Mouse (Mus musculus) testis, adult 2 months (tissue): ENCODE data around the gene Bcl9l.

Experiments used
- CTCF ChIP-seq: fragments of 200-500 bp; IDR thresholded peaks from 2 replicates; pipeline ENCODE4 v1.5.1; 2012; ENCODE audit warnings: low read depth, mild to moderate bottlenecking, inconsistent platforms, low read length, moderate library complexity; ENCODE audit not compliant: control insufficient read depth, insufficient read depth, insufficient replicate concordance
- POLR2A ChIP-seq: fragments of 200-500 bp; IDR thresholded peaks from 2 replicates; pipeline ENCODE4 v1.6.1; 2012; ENCODE audit warnings: low read depth, mild to moderate bottlenecking, inconsistent platforms, low read length, moderate library complexity; ENCODE audit not compliant: control insufficient read depth

DNA sequence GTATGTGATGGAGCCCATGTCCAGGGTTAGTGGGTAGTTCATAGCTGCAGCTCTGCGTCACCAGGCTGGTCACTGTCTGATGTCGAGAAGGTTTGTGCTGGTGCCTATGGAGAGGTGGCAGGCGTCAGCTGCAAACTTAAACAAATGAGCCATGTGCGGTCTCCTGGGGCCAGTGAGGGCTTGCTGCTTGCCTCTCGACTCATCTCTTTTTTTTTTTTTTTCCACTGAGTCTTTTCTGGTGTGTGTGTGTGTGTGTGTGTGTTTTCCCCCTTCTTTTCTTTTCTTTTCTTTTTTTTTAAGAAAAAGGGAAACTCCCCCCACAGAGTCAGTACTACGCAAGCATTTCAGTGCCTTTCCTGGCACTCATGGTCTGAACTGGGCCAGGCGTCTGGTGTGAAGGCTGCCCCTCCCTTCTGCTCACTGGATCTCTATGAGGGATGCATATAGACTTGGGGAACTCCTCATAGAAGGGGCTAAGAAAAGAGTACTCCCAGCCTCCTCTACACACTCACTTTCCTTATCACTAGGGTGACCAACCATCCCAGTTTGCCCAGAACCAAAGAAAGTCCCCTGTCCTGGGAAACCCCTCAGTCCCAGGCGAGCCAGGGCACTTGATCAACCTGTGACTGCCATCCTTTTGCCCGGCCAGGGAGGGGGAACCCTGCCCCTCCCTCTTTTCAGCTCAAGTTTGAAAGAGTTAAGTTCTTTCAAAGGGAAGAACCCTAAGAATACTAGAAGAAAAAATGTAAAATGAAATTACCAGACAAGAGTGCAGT is 43.9 kb downstream of the Bcl9l start:
- no peak for TF ChIP-seq CTCF
- TF ChIP-seq POLR2A, result no peak
